Mouse (Mus musculus): Measurements from ENCODE around the gene Gsta2.
A peak's percentile ranks its signal among the peaks of the same experiment; 100 is the strongest.
"Not testable (repeated sequence)": the region's sequence is repeated elsewhere in the genome, so short reads cannot be mapped to it uniquely, and the experiment has no call there.

Gene Gsta2

DNA sequence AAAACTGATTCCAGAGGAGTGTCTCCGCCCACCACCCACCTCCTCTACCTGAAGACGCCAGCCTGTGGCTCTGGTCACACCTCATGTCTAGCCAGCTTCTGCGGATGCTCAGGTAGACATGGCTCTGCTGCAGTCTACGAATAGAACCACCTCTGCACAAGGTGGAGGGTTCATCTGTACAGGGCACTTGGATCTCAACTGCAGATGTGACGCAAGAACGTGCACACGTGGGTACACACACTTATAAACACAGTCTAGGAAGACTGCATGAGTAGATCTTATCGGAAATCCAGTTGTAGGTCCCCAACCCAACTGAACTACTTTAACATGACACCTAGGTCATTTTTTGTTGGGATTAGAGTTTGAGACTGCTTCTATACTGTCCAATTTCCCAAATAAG lies at the start of gene Gsta2:
Gsta2 (minus strand) TSS at position 178 of the 400 bp plus-strand sequence.
- DNase-seq = no peak

DNA sequence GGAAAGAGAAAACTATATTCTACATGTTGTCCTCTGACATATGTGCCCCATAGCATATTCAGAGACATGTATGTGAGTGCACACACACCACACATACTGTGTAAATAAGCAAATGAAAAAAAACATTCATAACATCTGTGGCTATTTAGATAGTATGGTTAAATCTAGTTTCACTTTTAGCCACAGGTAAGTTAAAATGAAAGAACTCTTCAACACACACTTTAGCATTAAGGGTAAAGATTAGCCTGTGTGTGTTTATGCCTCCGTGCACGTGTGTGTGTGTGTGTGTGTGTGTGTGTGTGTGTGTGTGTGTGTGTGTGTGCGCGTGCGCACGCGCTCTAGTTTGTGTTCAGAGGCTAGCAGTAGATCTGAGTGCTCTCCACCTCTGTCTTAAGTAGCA lies 46.0 kb upstream of the Gsta2 start:
- no peak for DNase-seq

GRCm38 (mm10) chr9:78400570-78400969 lies 45.0 kb upstream of the Gsta2 start:
- no peak for DNase-seq

DNA sequence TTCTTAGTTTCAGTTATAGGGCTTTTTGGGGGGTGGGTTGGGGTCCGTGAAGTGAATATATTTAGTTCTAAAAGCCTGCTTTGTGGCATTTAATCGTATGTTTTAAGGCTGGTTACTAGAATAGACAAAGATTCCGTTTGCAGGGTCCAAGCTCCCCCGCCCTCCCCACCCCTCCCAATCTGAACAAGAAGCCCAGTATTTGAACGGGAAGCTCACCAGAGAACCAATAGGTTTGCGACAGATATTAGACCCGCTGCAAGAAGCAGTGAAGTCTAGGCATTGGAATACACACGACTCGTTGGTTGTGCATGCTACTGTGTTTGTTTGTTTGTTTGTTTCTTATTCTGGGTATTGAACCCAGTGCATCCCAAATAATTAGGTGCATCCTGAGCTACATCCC lies 40.9 kb upstream of the Gsta2 start:
- DNase-seq = no peak

DNA sequence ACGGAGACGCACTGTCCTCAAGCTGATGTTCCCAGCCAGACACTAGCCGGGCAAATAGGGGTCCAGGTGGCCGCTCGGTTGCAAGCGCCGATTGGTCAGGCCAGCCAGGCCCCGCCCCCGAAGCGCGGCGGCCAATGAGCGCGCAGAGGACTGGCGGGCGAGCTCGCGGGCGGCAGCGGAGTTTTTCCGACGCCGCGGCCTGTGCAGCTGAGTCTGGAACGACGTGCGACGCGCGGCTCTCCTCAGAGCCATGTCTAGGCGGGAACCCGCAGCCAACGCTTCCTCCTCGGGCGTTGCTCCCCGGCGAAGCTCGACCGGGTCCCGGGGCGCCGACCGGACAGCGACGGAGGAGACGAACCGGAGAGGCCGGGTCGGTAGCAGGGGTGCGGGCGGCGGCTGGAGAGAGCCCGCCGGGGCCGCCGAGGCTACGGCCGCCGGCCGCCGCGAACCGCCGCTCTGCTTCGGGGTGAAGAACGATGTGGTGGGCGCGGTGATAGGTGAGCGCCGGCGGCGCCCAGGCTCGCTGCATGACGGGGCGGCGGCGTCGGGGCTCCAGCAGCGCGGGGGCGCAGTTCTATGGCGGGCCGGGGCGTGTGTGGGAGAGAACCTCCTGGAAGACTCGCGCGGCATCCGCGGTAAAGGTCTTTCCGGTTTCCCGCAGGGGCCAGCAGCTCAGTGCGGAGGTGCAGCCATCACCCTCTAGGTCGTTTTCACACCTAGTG lies 40.2 kb upstream of the Gsta2 start, which contains the start of gene Ddx43:
Ddx43 (plus strand) TSS at position 148 of the 722 bp plus-strand sequence.
- peak; percentile 86 for DNase-seq

DNA sequence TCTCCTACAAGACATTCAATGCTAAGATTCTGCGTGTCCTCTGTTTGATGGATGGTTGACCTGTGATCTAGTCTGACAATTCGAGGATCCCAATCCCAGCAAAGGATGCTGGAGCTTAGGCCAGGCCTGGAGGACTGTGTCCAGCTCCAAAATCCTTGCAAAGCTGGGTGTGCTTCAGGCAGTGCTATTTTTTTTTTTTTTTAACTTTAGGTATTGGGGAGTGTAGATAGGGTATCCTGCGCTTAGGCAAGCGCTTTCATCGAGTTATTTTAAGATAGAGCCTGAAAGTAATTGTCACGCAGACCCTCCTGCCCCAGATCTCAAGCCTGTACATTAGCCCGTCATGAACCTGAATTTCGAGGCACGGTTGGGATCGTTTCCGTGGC lies 39.6 kb upstream of the Gsta2 start:
- DNase-seq = no peak

GRCm38 (mm10) chr9:78394602-78395001 lies 39.0 kb upstream of the Gsta2 start:
- no peak for DNase-seq

- DNase-seq = no peak
These were observed 38.2 kb upstream of the Gsta2 start for GRCm38 (mm10) chr9:78393741-78394140.

DNA sequence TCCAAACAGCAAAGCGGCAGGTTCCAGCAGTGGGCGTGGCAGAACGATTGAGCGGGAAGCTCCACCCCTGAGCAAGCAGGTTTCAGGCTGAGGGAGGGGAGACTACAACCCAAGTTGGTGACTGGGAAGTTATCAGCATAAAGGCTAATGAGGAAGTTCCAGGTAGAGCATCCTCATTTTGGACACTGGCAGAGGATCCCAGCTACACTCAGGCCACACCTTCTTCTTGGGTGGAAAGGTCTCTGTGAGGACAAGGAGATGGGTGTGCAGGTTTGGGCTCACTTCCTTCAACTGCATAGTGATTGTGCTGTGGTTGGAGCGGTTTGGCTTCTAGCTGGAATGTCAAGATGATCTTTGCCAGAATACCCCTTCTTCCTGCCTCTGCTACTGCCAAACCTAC lies 34.4 kb upstream of the Gsta2 start:
- no peak for DNase-seq

DNA sequence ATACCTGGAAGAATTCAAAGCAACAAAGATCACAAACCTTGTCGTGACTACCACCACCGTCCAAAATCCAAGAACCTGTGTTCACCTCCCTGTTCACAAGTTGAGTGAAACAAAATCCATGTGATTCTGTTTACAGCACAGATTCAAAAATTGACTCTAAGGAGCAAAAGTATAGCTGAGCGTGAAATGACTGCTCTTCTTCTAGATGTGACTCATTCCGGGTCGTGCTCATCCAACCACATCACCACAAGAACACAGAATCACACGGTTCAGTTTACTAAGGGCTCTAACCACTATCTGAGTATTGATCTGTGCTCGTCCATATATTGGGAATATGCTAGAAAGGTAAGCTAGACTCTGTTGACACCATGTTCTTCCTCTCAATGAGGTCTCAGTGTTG lies 31.4 kb upstream of the Gsta2 start:
- no peak for DNase-seq

GRCm38 (mm10) chr9:78385893-78386292 lies 30.3 kb upstream of the Gsta2 start:
- DNase-seq = peak; percentile 52

DNA sequence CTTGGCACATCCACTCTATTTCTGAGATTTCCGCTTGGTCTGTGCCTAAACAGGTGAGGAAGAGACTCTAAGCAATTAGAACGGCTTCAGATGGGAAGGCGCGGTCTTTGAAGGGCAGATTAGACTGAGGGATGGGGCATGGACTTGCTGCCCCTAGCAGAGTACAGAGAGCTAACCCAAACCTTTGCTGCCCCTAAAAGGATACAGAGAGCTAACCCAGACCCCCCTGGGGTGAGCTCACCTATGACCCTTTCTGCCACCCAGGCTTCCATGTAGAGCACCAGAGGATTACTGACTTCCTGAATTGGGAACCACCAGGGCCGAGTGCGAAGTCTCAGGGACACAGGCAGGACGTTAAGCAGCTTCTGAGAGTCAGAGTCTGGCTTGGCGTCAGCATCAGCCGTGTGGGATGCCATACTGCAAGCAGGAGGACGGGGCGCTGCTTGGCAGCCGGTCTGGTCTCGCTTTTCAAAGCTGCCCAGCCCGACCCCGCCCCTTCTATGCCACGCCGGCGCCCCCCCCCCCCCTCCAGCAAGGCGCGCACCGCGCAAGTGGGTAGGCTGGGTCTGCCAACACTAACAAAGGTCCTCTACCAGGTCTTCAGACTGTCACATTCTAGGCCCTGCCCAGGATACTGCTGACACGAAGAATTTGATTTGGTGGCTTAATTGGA lies 22.7 kb upstream of the Gsta2 start, which contains the start of gene Ooep:
Ooep (minus strand) TSS at position 613 of the 673 bp plus-strand sequence.
- DNase-seq = peak; percentile 72

GRCm38 (mm10) chr9:78377546-78377945 lies 22.0 kb upstream of the Gsta2 start:
- no peak for DNase-seq

- no peak for DNase-seq
These were observed 19.9 kb upstream of the Gsta2 start for GRCm38 (mm10) chr9:78375486-78375885.

GRCm38 (mm10) chr9:78374885-78375389 lies 19.3 kb upstream of the Gsta2 start:
- DNase-seq = no peak

DNA sequence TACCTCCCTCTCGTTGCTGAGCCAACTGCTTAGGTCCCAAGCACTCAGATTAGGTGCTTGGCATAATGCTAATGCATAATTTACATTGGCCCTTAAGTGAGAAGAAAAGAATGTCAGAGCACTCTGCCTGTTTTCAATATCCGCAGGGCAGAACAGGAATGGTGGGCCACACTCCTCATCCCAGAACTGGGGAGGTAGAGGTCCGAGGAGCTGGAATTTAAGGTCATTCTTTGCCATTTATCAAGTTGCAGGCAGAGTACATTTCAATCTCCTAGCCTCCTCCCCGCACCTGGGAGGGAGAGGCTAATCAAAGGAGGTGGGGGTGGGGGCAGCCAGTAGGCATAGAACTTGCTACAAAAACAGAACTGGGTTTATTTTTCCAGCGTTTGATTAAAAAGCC lies 18.8 kb upstream of the Gsta2 start:
- DNase-seq = no peak

DNA sequence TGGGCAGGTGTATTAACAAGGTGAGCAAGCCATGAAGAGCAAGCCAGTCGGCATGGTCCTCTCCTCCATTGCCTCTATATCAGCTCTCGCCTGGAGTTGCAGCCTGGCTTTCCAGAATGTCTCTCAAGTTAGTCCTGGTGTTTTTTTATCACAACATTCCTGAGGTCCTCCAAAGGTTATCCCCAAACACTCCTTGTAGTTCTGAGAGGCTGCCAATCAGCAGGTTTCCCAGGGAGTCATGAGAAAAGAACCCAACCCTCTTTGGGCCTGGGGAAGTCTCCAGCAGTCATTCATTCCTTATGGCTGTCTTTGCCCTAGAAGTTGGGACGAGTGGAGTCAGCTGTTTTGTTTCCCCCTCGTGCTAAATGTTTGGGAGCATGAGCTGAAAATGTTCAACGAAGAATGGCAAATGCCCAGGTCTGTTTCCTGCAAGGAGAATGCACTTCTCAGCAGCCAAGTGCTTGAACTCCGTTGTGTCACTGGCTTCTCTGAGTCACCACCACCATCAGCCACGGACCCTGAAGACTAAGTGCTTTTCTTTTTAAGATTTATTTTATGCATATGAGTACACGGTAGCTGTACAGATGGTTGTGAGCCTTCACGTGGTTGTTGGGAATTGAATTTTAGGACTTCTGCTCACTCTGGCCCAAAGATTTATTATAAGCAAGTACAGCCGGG lies 17.4 kb upstream of the Gsta2 start:
- no peak for DNase-seq

DNA sequence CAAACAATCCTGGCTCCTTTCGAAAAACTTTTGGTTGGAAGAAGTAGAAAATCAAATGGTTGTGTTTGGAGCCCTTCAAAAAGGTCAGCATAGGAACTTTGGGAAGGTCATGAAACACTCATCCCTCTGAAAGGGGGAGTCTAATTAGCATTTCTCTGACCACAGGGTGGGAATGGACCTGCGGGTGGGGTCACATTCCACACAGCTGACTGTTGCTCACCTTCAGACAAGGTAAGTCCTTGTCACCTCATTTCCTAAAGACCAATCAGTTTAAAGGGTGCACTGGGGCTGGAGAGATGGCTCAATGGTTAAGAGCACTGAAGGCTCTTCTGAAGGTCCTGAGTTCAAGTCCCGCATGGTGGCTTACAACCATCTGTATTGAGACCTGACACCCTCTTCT lies 15.9 kb upstream of the Gsta2 start:
- no peak for DNase-seq

DNA sequence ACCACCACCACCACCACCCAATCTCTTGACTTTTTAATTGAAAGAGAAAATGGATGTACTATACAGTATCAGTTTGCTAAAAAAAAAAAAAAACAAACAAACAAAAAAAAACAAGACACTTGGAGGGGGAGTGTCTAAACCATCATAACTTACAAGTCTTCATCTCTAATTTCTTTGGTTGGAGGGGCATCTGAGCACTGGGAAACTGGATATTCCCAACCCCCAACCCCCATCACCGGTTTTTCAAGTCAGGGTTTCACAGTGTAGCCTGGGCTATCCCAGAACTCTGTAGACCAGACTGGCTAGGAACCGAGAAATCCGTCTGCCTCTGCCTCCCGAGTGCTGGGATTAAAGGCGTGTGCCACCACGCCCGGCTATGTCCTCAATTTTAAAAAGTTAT lies 14.2 kb upstream of the Gsta2 start:
- no peak for DNase-seq

- no peak for DNase-seq
These were observed 13.8 kb upstream of the Gsta2 start for GRCm38 (mm10) chr9:78369349-78369748.

DNA sequence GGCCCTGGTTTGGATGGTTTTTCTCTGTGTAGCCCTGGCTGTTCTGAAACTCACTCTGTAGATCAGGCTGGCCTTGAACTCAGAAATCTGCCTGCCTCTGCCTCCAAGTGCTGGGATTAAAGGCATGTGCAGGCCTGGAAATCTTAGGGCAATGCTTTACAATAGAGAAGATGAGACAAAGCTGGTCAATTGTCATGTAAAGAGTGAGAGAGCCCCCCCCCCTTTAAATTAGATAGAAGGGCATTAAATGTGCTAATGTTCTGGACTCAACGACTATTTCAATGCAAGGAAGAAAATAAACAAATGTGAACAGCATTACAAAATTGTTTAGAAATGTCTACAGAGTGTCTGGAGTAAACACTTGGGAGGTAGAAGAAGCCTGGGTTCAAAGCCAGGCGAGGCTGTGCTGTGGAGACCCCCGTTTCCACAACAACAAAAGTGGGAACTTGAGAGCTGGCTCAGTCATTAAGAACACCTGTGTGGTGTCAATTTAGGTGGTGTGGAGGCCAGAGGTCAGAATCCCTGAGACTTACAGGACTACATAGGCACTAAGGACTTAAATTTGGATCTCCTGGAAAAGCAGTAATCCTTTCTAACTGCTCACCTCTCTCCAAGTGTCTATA lies 13.2 kb upstream of the Gsta2 start:
- DNase-seq = no peak

DNA sequence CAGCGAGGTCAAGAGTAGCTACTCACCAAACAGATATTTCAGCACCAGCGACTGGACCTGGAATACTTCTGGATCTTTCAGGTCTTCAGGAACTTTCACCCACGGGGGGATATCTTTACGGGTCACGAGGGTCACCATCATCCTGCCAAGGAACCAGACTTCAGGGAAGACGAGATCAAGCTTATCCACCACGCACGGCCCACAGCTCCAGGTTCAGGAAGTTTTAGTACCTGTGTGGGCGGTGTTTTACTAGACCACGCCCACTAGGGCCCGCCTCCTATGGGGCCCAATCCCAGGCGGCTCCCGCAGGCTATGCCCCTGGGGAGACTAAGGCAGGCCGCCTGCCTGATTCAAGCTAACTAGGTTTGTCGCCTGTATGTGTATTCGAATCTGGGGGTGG lies 12.4 kb upstream of the Gsta2 start, which contains the start of gene Dppa5a:
Dppa5a (minus strand) TSS at position 219 of the 400 bp plus-strand sequence.
- DNase-seq = not testable (repeated sequence)
